Mouse (Mus musculus): ENCODE measurements around the gene Polr3b.

Polr3b gene

DNA sequence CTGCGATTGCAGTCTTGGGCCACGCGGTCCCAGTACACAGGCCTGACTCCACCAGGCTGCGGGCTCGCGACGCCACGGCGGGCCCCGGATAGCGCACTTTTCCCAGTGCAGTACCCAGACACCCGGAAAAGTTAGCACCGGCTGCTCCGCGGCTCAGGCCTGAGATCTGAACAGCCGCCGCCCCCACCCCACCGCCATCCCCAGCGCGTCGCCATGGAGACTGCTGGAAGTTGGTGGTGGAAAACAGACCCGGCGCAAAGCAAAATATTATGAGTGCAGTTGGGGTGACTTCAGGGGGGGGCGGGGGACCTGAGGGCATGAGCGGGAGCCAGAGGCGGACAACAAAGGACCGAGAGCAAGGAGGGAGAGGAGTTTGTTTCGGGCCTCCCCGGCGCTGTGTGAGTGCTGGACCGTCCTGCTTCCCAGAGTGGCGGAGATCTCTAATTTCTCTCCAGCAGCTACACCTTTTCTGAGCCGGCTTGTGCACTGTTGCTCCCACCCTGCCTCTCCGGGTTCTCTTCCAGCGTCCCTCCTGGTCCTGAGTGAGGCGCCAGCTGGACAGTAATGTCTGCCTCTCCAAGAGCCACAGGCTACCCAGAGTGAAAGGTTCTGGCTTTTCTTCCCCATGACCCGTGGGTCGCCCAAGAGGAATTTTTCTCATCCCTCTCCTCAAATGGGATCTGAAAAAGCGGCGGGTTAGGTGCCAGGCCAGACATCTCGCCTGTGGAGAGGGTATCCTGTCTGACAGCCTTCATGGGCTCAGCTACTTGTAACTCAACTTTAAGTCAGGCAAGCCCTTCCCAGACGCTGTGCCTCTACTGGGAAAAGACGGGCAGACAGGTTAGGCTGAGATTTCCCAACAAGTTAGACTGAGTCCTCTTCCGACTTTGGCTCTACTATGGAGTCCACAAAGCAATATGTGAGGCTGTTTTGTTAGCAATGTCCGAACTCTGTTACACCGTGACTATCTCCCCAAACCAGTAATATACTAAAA lies 138.3 kb downstream of the Polr3b start:
- DNase-seq (ENCODE audit: low spot score in 2 of 2): no peak

DNA sequence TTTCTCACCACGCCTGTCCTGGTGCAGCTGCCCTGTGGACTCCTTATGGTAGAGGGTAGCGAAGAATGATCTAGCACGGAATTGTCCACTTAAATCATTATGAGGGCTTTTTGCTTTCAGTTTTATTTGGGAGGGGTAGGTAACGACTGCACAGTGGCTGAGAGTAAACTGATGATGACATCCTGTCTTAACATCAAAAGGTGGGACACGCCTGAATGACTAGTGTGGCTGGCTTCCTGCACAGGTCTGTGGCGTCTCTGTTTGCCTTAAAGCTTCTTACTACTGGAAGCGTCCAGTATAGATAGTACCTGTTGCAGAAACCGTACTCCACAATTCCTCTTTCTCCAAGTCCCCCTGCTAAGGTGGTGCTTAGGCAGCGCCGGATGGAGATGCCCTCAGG lies 146.7 kb downstream of the Polr3b start:
- no peak for DNase-seq (ENCODE audit: low spot score in 2 of 2)

DNA sequence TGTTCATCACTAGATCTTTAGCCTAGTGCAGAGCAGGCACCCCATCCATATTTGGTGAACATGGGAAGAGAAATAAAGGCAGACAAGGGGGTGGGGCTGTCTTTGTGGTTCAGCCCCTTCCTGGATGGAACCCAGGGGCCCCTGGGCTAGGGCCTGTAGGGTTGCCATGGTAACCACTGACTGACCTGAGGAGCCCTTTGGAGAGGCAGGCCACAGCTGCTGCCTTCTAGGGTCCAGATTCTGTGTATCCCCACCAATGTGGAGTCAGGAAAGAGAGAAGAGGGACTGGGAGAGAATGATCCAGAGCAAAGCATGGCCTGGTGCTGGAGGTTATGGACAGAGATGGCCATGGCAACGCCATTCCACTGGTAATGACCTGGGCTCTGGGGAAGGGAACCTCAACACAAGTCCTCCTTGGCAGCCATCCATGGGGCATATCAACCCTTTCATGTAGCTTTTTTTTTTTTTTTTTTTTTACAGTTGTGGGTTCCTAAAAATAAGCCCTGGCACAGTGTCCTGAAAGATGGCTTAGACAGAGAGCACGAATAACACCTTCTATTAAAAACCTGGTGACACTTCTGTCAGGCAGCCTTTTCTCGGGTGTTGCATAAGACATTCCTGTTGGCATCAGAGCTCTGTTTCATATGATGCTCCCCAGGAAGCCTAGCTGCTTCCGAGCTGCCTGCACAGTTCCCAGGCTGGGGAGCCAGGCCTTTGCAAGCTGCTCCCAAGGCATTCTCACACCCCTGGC lies 150.5 kb downstream of the Polr3b start:
- no peak for DNase-seq (ENCODE audit: low spot score in 2 of 2)

DNA sequence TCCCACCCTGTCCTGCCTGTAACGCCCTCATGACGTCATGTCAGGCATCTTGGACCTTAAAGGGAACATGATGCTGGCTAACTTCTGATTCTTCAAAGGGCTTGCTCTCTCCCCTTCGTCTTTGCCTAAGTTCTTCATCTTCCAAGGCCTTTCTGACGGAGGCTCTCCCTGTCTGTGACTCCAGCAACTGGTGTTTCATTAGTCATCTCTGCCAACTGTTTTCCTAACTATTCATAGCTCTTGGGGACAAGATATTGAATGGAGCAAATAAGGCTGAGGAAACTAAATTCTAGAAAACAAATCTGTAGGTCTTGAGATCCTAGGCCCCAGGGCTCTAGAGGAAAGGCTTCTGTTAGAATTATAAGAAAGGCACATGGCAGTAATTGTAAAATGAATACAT lies 151.8 kb downstream of the Polr3b start:
- DNase-seq (ENCODE audit: low spot score in 2 of 2): no peak

DNA sequence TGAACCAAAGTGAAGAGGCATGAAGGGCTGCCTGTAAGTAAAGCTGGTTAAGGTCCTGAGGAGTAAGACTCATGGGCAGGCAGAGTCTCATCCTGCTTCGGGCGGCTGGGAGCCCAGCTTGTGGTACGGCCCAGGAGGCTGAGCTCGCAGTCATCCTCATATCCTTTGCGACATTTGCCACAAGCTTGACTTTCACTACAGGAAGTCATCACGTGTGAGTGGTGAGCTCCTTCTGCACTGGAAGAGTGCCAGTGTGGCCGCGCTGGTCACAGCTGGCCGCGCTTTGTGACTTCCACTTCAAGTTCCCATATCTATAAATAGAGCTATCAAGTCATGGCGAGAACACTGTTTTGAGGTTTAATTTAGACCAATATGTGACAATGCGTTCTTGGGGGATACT lies 152.5 kb downstream of the Polr3b start:
- DNase-seq (ENCODE audit: low spot score in 2 of 2): peak; percentile 33 to 44

Measured in spleen, postnatal 14 days (tissue).